Mouse (Mus musculus): Measurements from ENCODE around the gene Clps. TPM values are rescaled to one million over a fixed set of nuclear protein-coding genes. Genes with fewer than 3 reads are reported as not detected.

The Clps gene
- total and polyA plus RNA-seq, 3 experiments, result not detected

DNA sequence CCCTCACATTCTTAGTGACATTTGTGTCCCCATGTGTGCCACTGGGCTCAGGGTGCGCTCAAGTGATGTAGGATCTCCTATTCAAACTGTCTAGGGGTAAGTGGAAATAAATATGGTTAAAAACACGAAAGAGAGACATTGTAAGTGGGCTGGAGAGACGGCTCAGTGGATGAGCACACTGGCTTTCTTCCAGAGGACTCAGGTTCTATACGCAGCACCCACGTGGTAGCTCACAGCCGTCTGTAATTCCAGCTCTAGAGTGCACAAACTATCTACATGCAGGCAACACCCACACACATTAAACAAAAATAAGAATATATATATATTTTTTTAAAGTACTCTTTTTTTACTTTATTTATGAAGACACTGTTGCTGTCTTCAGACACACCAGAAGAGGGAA lies 12.4 kb upstream of the Clps start:
- no peak for DNase-seq (ENCODE audit: low read depth, low spot score)

GRCm38 (mm10) chr17:28572521-28572920 lies 12.0 kb upstream of the Clps start:
- DNase-seq (ENCODE audit: low read depth, low spot score), result no peak
- Histone ChIP-seq H3K4me3 (ENCODE audit: control insufficient read depth in 1 of 2, insufficient read depth in 1 of 2, low read depth in 2 of 2, low read length in 2 of 2) (no peak overlapping the region), H3K27me3 (ENCODE audit: control insufficient read depth in 1 of 2, insufficient read depth in 2 of 2, low read length in 2 of 2) (peaks cover 0 to 2% of the 10 kb centered on the region in 2 experiments; a peak in 1 of 4 replicates), H3K36me3 (ENCODE audit: control insufficient read depth in 1 of 2, insufficient read depth in 2 of 2, low read length in 2 of 2) (no peaks in the 10 kb centered on the region), H3K9ac (ENCODE audit: control insufficient read depth, low read depth, low read length, poor library complexity, severe bottlenecking) (no peak overlapping the region), H3K79me2 (ENCODE audit: control insufficient read depth, insufficient read depth, low read length, poor library complexity) (no peaks in the 10 kb centered on the region), H3K9me3 (replicated peaks; ENCODE audit: insufficient read depth, low read length) (no peaks in the 10 kb centered on the region), H3K27ac (ENCODE audit: control insufficient read depth, low read depth, low read length) (no peak overlapping the region), H3K4me1 (ENCODE audit: control insufficient read depth in 1 of 2, insufficient read depth in 2 of 2, low read length in 2 of 2) (no peaks in the 10 kb centered on the region)
- no peak for TF ChIP-seq ZMIZ1 (IDR thresholded peaks at IDR 0.05; ENCODE audit: low read depth, low read length)
- no peak for TF ChIP-seq NELFE (IDR thresholded peaks at IDR 0.05; ENCODE audit: low read depth, low read length)
- TF ChIP-seq HCFC1 (IDR thresholded peaks at IDR 0.05; ENCODE audit: low read depth, low read length), result no peak
- no peak for TF ChIP-seq ZNF384 (IDR thresholded peaks at IDR 0.05; ENCODE audit: low read depth, low read length)
- TF ChIP-seq POLR2AphosphoS5 (IDR thresholded peaks at IDR 0.05; ENCODE audit: borderline replicate concordance, low read depth, low read length), result no peak
- no peak for TF ChIP-seq TCF12 (IDR thresholded peaks at IDR 0.05; ENCODE audit: low read depth, low read length)
- no peak for TF ChIP-seq POLR2A (IDR thresholded peaks at IDR 0.05; ENCODE audit: control insufficient read depth in 1 of 2, insufficient read depth in 1 of 2, low read depth in 1 of 2, low read length in 2 of 2, poor library complexity in 1 of 2)
- TF ChIP-seq MAFK (IDR thresholded peaks at IDR 0.05; ENCODE audit: borderline replicate concordance, low read depth, low read length), result no peak
- no peak for TF ChIP-seq RCOR1 (IDR thresholded peaks at IDR 0.05; ENCODE audit: low read depth, low read length)

More for the DNA sequence above, 12.4 kb upstream of the Clps start:
- no peaks in the 10 kb centered on the region for H3K79me2 ChIP-seq (ENCODE audit: control insufficient read depth, insufficient read depth, low read length, poor library complexity)
- H3K4me3 ChIP-seq (ENCODE audit: control insufficient read depth in 1 of 2, insufficient read depth in 1 of 2, low read depth in 2 of 2, low read length in 2 of 2), result no peak overlapping the region
- TF ChIP-seq E2F4 (IDR thresholded peaks at IDR 0.05; ENCODE audit: borderline replicate concordance, low read depth, low read length) (no peak), JUND (IDR thresholded peaks at IDR 0.05; ENCODE audit: low read depth, low read length) (no peak), MAX (IDR thresholded peaks at IDR 0.05; ENCODE audit: low read length) (no peak), TCF12 (IDR thresholded peaks at IDR 0.05; ENCODE audit: low read depth, low read length) (no peak), NRF1 (IDR thresholded peaks at IDR 0.05; ENCODE audit: insufficient read depth, low read depth, low read length, poor library complexity, severe bottlenecking) (no peak), GABPA (IDR thresholded peaks at IDR 0.05; ENCODE audit: low read depth, low read length) (no peak), ZC3H11A (IDR thresholded peaks at IDR 0.05; ENCODE audit: low read depth, low read length) (no peak)
- no peak overlapping the region for H3K27ac ChIP-seq (ENCODE audit: control insufficient read depth, low read depth, low read length)
- H3K36me3 ChIP-seq (ENCODE audit: control insufficient read depth in 1 of 2, insufficient read depth in 2 of 2, low read length in 2 of 2), result no peaks in the 10 kb centered on the region
- H3K4me1 ChIP-seq (ENCODE audit: control insufficient read depth in 1 of 2, insufficient read depth in 2 of 2, low read length in 2 of 2), result no peaks in the 10 kb centered on the region
- H3K9ac ChIP-seq (ENCODE audit: control insufficient read depth, low read depth, low read length, poor library complexity, severe bottlenecking), result no peak overlapping the region
- H3K9me3 ChIP-seq (replicated peaks; ENCODE audit: insufficient read depth, low read length), result no peaks in the 10 kb centered on the region
- peaks cover 0 to under 1% of the 10 kb centered on the region in 2 experiments; a peak in 1 of 4 replicates for H3K27me3 ChIP-seq (ENCODE audit: control insufficient read depth in 1 of 2, insufficient read depth in 2 of 2, low read length in 2 of 2)

- TF ChIP-seq MYC (IDR thresholded peaks at IDR 0.05; ENCODE audit: low read depth, low read length) (no peak), MEF2A (IDR thresholded peaks at IDR 0.05; ENCODE audit: extremely low read depth, insufficient replicate concordance, low read depth, low read length, poor library complexity, severe bottlenecking) (no peak), USF1 (IDR thresholded peaks at IDR 0.05; ENCODE audit: low read depth, low read length) (peak; percentile 55)
- Histone ChIP-seq H3K27ac (ENCODE audit: control insufficient read depth, low read depth, low read length) (no peak overlapping the region), H3K4me1 (ENCODE audit: control insufficient read depth in 1 of 2, insufficient read depth in 2 of 2, low read length in 2 of 2) (no peaks in the 10 kb centered on the region), H3K36me3 (ENCODE audit: control insufficient read depth in 1 of 2, insufficient read depth in 2 of 2, low read length in 2 of 2) (no peaks in the 10 kb centered on the region), H3K4me3 (ENCODE audit: control insufficient read depth in 1 of 2, insufficient read depth in 1 of 2, low read depth in 2 of 2, low read length in 2 of 2) (no peak overlapping the region), H3K9ac (ENCODE audit: control insufficient read depth, low read depth, low read length, poor library complexity, severe bottlenecking) (no peak overlapping the region), H3K79me2 (ENCODE audit: control insufficient read depth, insufficient read depth, low read length, poor library complexity) (no peaks in the 10 kb centered on the region), H3K9me3 (replicated peaks; ENCODE audit: insufficient read depth, low read length) (no peaks in the 10 kb centered on the region), H3K27me3 (ENCODE audit: control insufficient read depth in 1 of 2, insufficient read depth in 2 of 2, low read length in 2 of 2) (peaks cover 0 to 2% of the 10 kb centered on the region in 2 experiments; a peak in 1 of 4 replicates)
- no peak for DNase-seq (ENCODE audit: low read depth, low spot score)
Observed at GRCm38 (mm10) chr17:28571868-28572267, 11.3 kb upstream of the Clps start.
